Mouse (Mus musculus): ENCODE data around the gene Bmp6. TPM values are rescaled to one million over a fixed set of nuclear protein-coding genes. Genes with fewer than 3 reads are reported as not detected.

Gene Bmp6
- polyA plus RNA-seq, 1 experiment: 2.4 TPM

GRCm38 (mm10) chr13:38398658-38399057, 53.8 kb downstream of the Bmp6 start:
- no peaks in the 10 kb centered on the region for H3K36me3 ChIP-seq (ENCODE audit: control insufficient read depth, insufficient read depth, low read length)
- TF ChIP-seq CTCF (IDR thresholded peaks at IDR 0.05; ENCODE audit: control insufficient read depth, insufficient read depth, insufficient replicate concordance, low read depth, low read length) (no peak), POLR2A (IDR thresholded peaks at IDR 0.05; ENCODE audit: control insufficient read depth, low read depth, low read length) (no peak)
- no peaks in the 10 kb centered on the region for H3K27me3 ChIP-seq (ENCODE audit: control insufficient read depth, insufficient read depth, low read length)
- H3K27ac ChIP-seq (ENCODE audit: control insufficient read depth, insufficient read depth, low read depth, low read length): no peak overlapping the region
- H3K4me1 ChIP-seq (ENCODE audit: control insufficient read depth, insufficient read depth, low read length): 0 out of 2 replicates have a peak, but pooled peaks cover 2% of the 10 kb centered on the region
- no peak overlapping the region for H3K4me3 ChIP-seq (ENCODE audit: control insufficient read depth, low read depth, low read length)

GRCm38 (mm10) chr13:38400662-38401061, 55.8 kb downstream of the Bmp6 start:
- Histone ChIP-seq H3K36me3 (ENCODE audit: control insufficient read depth, insufficient read depth, low read length) (no peaks in the 10 kb centered on the region), H3K27ac (ENCODE audit: control insufficient read depth, insufficient read depth, low read depth, low read length) (no peak overlapping the region), H3K4me3 (ENCODE audit: control insufficient read depth, low read depth, low read length) (no peak overlapping the region), H3K4me1 (ENCODE audit: control insufficient read depth, insufficient read depth, low read length) (0 out of 2 replicates have a peak, but pooled peaks cover 2% of the 10 kb centered on the region), H3K27me3 (ENCODE audit: control insufficient read depth, insufficient read depth, low read length) (no peaks in the 10 kb centered on the region)
- TF ChIP-seq CTCF (IDR thresholded peaks at IDR 0.05; ENCODE audit: control insufficient read depth, insufficient read depth, insufficient replicate concordance, low read depth, low read length) (no peak), POLR2A (IDR thresholded peaks at IDR 0.05; ENCODE audit: control insufficient read depth, low read depth, low read length) (no peak)

GRCm38 (mm10) chr13:38407611-38408315, 62.9 kb downstream of the Bmp6 start:
- Histone ChIP-seq H3K27ac (ENCODE audit: control insufficient read depth, insufficient read depth, low read depth, low read length) (no peak overlapping the region), H3K4me3 (ENCODE audit: control insufficient read depth, low read depth, low read length) (no peak overlapping the region), H3K36me3 (ENCODE audit: control insufficient read depth, insufficient read depth, low read length) (no peaks in the 10 kb centered on the region), H3K27me3 (ENCODE audit: control insufficient read depth, insufficient read depth, low read length) (no peaks in the 10 kb centered on the region), H3K4me1 (ENCODE audit: control insufficient read depth, insufficient read depth, low read length) (0 out of 2 replicates have a peak, but pooled peaks cover 2% of the 10 kb centered on the region)
- TF ChIP-seq POLR2A (IDR thresholded peaks at IDR 0.05; ENCODE audit: control insufficient read depth, low read depth, low read length) (no peak), CTCF (IDR thresholded peaks at IDR 0.05; ENCODE audit: control insufficient read depth, insufficient read depth, insufficient replicate concordance, low read depth, low read length) (no peak)

- TF ChIP-seq POLR2A (IDR thresholded peaks at IDR 0.05; ENCODE audit: control insufficient read depth, low read depth, low read length) (no peak), CTCF (IDR thresholded peaks at IDR 0.05; ENCODE audit: control insufficient read depth, insufficient read depth, insufficient replicate concordance, low read depth, low read length) (no peak)
- Histone ChIP-seq H3K27ac (ENCODE audit: control insufficient read depth, insufficient read depth, low read depth, low read length) (no peak overlapping the region), H3K4me3 (ENCODE audit: control insufficient read depth, low read depth, low read length) (no peak overlapping the region), H3K4me1 (ENCODE audit: control insufficient read depth, insufficient read depth, low read length) (0 out of 2 replicates have a peak, but pooled peaks cover 2% of the 10 kb centered on the region), H3K27me3 (ENCODE audit: control insufficient read depth, insufficient read depth, low read length) (no peaks in the 10 kb centered on the region), H3K36me3 (ENCODE audit: control insufficient read depth, insufficient read depth, low read length) (no peaks in the 10 kb centered on the region)
These were observed 63.7 kb downstream of the Bmp6 start for GRCm38 (mm10) chr13:38408636-38409035.

GRCm38 (mm10) chr13:38410322-38410865, 65.5 kb downstream of the Bmp6 start:
- no peak for TF ChIP-seq CTCF (IDR thresholded peaks at IDR 0.05; ENCODE audit: control insufficient read depth, insufficient read depth, insufficient replicate concordance, low read depth, low read length)
- TF ChIP-seq POLR2A (IDR thresholded peaks at IDR 0.05; ENCODE audit: control insufficient read depth, low read depth, low read length): no peak
- Histone ChIP-seq H3K4me3 (ENCODE audit: control insufficient read depth, low read depth, low read length) (no peak overlapping the region), H3K36me3 (ENCODE audit: control insufficient read depth, insufficient read depth, low read length) (no peaks in the 10 kb centered on the region), H3K4me1 (ENCODE audit: control insufficient read depth, insufficient read depth, low read length) (0 out of 2 replicates have a peak, but pooled peaks cover 2% of the 10 kb centered on the region), H3K27ac (ENCODE audit: control insufficient read depth, insufficient read depth, low read depth, low read length) (peak overlapping the region; percentile 61; the same call in 1 of the 2 replicates), H3K27me3 (ENCODE audit: control insufficient read depth, insufficient read depth, low read length) (no peaks in the 10 kb centered on the region)

- Histone ChIP-seq H3K36me3 (ENCODE audit: control insufficient read depth, insufficient read depth, low read length) (no peaks in the 10 kb centered on the region), H3K4me3 (ENCODE audit: control insufficient read depth, low read depth, low read length) (no peak overlapping the region), H3K27ac (ENCODE audit: control insufficient read depth, insufficient read depth, low read depth, low read length) (no peak overlapping the region), H3K4me1 (ENCODE audit: control insufficient read depth, insufficient read depth, low read length) (no peaks in the 10 kb centered on the region), H3K27me3 (ENCODE audit: control insufficient read depth, insufficient read depth, low read length) (no peaks in the 10 kb centered on the region)
- no peak for TF ChIP-seq CTCF (IDR thresholded peaks at IDR 0.05; ENCODE audit: control insufficient read depth, insufficient read depth, insufficient replicate concordance, low read depth, low read length)
- no peak for TF ChIP-seq POLR2A (IDR thresholded peaks at IDR 0.05; ENCODE audit: control insufficient read depth, low read depth, low read length)
These were observed 74.9 kb downstream of the Bmp6 start for GRCm38 (mm10) chr13:38419781-38420180.

- TF ChIP-seq CTCF (IDR thresholded peaks at IDR 0.05; ENCODE audit: control insufficient read depth, insufficient read depth, insufficient replicate concordance, low read depth, low read length) (no peak), POLR2A (IDR thresholded peaks at IDR 0.05; ENCODE audit: control insufficient read depth, low read depth, low read length) (no peak)
- Histone ChIP-seq H3K36me3 (ENCODE audit: control insufficient read depth, insufficient read depth, low read length) (no peaks in the 10 kb centered on the region), H3K4me1 (ENCODE audit: control insufficient read depth, insufficient read depth, low read length) (no peaks in the 10 kb centered on the region)
These were observed 77.6 kb downstream of the Bmp6 start for GRCm38 (mm10) chr13:38422491-38422890.

More at GRCm38 (mm10) chr13:38422491-38422890, 77.6 kb downstream of the Bmp6 start:
- H3K4me3 ChIP-seq (ENCODE audit: control insufficient read depth, low read depth, low read length): no peak overlapping the region
- no peaks in the 10 kb centered on the region for H3K27me3 ChIP-seq (ENCODE audit: control insufficient read depth, insufficient read depth, low read length)
- H3K27ac ChIP-seq (ENCODE audit: control insufficient read depth, insufficient read depth, low read depth, low read length): no peak overlapping the region

Data from testis, adult 2 months (tissue).